Mouse (Mus musculus) gastrocnemius, postnatal 14 days (tissue): Measurements from ENCODE around the gene Abca17. TPM values are rescaled to one million over a fixed set of nuclear protein-coding genes. Genes with fewer than 3 reads are reported as not detected.

ENCODE experiments used
- DNase-seq: peaks from one replicate; pipeline ENCODE4 v3.0.0; 2021; ENCODE audit warnings: mixed read lengths
- intact Hi-C: fragments of 180-260 bp; cut with DNase I; formaldehyde crosslinking; loops from one replicate; pipeline ENCODE4 v1.15.1; 2025; ENCODE audit warnings: low total_unique reads
- total RNA-seq, 2 experiments: library from RNA; stranded (reverse); gene quantifications; 2 replicates each; pipeline ENCODE4 v1.2.3; 2021

Gene Abca17
- total RNA-seq, 2 experiments from 2014 or later, result 0.09 TPM; not detected in 1

DNA sequence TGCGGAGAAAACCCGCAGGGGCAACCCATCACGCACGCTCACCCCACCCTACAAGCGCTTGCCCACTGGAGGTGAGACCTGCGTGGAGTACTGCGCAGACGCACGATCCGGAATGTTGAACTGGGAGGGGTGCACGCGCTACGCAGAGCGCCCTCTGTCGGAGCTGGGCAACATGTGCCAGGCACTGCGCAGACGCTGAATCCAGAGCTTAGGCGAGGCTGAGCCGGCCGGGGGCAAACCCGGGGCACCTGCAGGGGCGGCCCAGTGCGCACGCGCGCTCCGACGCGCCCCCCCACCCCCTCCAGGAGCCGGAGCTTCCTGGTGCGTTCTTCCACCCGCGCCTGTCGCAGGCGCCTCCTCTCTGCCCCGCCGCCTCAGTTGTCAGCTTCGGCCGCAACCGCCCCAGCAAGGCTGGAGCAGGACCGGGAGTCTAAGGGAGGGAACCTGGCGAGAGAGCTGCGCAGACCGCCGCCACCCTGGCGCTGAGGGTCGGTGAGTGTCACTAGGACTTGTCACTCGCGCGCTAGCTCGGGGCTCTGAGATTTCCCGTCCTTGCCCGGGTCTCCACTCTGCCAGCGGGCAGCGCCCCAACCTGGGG is 991 bp upstream of the Abca17 start, which contains the start of gene Abca3:
Gene Abca3 (plus strand): TSS at position 191 of the 598 bp plus-strand sequence.
- DNase-seq, result peak; percentile 92
- intact Hi-C loops, result no loop called here

DNA sequence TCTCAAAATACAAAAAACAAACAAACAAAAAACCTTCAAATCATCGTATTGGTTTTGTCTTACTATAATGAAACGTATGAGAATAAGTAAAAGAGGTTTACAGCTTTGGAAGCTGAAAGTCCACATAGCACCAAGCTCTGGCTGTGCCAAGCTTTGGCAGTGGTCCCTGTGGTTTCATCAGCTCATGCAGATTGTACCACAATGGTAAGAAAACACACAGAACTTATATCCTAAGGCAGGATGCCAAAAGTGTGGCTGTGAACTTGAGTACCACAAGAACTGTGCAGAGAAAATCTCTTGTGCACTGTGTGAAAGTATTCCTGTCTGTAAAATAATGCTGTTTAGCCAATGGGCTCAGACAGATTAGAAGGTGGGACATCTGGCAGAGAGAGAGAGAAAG is 1.7 kb downstream of the Abca17 start:
- intact Hi-C loops, result no loop called here
- no peak for DNase-seq

- intact Hi-C loops, result no loop called here
- no peak for DNase-seq
These were observed 4.0 kb downstream of the Abca17 start for GRCm38 (mm10) chr17:24346831-24347230.

DNA sequence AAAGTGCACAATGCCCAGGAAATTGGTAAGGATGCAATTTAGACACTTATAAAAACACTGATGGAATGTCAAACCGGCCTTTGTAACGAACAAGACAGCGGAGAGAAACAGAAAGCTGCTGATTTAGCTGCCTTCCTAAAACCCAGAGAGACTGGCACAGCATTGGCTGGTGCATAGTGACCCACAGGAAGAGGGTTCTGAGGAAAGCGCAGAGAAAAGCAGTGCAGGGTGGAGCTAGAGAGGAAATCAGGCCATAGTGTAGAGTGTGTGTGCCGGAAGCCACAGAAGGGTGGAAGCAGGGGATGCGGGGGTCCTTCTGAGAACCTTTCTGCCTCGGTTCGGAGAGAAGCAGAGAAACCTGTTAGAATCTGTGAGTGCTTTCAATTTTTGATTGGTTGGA is 6.2 kb downstream of the Abca17 start:
- DNase-seq, result no peak
- intact Hi-C loops, result no loop called here

- intact Hi-C loops, result no loop called here
These were observed 23.2 kb downstream of the Abca17 start for GRCm38 (mm10) chr17:24327656-24328055.

DNA sequence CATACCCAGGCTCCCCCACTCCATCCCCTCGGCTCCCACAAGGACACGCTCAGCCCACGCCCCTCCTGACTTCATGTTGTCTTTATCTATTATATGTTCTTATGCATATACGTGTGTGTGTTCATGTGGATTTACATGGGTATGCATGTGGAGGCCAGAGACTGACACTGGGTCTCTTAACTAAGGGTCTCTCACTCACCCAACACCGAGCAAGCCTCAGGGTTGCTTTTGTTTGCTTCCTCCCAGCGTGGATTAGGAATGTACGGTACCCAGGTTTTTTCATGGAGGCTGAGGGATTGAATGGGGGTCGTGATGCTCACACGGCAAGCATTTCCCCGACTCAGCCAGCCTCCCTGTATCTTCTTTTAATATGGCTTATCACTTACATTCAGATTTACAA is 25.8 kb downstream of the Abca17 start:
- intact Hi-C loops, result no loop called here
- DNase-seq, result no peak

More at GRCm38 (mm10) chr17:24327656-24328055, 23.2 kb downstream of the Abca17 start:
- DNase-seq, result no peak

DNA sequence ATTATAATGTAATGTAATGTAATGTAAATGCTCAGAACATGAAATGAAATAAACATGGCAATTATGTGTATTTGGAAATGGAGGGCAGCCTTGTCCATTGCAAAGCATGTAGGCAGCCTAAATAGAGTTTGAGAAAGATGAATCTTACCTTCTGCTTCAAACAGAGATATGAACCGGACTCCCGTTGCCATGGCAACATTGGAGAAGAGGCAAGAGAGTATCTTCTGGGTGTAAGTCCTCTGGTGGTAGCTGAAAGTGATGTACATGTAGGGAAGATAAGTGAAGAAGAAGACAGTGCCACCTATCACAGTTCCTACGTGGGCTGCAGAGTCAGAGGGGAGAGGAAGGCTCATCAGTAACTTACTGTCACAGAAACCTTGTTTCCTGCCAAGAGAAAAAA is 30.0 kb downstream of the Abca17 start:
- intact Hi-C loops, result no loop called here
- DNase-seq, result no peak

GRCm38 (mm10) chr17:24307500-24307899 is 43.4 kb downstream of the Abca17 start:
- intact Hi-C loops, result loop anchor here (10.0 kb wide), 1 partner anchor 133 kb away; no protein-coding TSS in a partner anchor
- peak; percentile 37 for DNase-seq

GRCm38 (mm10) chr17:24300651-24301050 is 50.2 kb downstream of the Abca17 start:
- intact Hi-C loops, result loop anchor here (10.0 kb wide), 1 partner anchor 126 kb away; no protein-coding TSS in a partner anchor
- no peak for DNase-seq

DNA sequence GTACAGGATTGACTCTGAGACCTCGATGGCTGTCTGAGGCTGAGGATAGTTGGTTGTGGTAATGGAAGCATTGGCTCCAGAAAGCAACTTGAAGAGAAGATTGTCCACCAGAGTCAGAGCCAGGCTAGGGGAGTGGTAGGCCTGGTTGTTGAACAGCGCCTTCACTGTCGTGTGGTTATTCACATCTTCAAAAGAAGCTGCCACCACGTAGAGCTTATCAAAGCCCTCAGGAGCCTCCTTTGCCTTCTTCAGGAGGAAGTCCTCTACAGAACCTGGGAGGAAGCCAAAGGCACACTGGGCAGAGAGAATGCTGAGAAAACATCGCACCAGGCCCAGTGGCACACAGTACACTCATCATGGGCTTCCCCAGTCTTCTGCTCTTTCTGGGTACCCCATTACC is 61.5 kb downstream of the Abca17 start:
- intact Hi-C loops, result no loop called here

GRCm38 (mm10) chr17:24288477-24288876 is 62.4 kb downstream of the Abca17 start:
- intact Hi-C loops, result no loop called here
- no peak for DNase-seq

More for the DNA sequence above, 61.5 kb downstream of the Abca17 start:
- no peak for DNase-seq

DNA sequence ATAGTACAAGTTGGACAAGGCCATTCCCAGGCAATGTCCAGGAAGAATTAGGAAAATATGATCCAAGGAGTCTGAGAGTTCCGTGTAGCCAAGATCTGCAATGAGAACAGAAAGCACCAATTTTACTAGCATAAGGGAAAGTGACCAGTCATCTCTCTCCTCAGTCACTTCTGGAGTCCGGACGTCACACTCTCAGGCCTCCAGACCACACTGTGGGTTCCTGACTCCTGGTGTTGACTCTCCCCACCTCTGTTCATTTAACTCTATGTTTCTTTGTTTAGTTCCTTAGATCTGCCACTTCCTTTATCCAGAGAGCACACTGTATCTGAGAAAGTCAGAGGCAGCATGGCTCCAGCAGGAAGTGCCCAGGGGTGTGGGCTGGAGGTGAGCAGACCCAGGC is 65.2 kb downstream of the Abca17 start:
- intact Hi-C loops, result no loop called here

GRCm38 (mm10) chr17:24283266-24283818 is 67.5 kb downstream of the Abca17 start:
- no peak for DNase-seq
- intact Hi-C loops, result no loop called here

More for the DNA sequence above, 65.2 kb downstream of the Abca17 start:
- DNase-seq, result no peak

DNA sequence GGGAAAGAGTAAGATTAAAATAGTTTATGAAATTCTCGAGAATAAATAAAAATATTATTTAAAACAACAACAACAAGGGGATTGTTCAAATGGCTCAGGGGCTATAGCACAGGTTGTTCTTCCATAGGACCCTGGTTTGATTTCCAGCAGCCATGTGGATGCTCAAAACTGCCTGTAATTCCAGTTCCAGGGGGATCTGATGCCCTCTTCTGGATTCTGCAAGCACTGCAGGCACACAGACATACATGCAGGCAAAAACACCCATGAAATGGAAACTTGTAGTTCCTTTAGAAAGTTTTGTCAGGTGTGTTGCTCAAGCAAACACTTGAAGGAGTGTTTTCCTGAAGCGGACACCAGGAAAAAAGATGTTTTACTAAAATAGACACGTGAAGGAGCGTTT is 68.2 kb downstream of the Abca17 start:
- intact Hi-C loops, result no loop called here
- DNase-seq, result no peak

- DNase-seq, result no peak
- intact Hi-C loops, result no loop called here
These were observed 71.0 kb downstream of the Abca17 start for GRCm38 (mm10) chr17:24279907-24280306.

DNA sequence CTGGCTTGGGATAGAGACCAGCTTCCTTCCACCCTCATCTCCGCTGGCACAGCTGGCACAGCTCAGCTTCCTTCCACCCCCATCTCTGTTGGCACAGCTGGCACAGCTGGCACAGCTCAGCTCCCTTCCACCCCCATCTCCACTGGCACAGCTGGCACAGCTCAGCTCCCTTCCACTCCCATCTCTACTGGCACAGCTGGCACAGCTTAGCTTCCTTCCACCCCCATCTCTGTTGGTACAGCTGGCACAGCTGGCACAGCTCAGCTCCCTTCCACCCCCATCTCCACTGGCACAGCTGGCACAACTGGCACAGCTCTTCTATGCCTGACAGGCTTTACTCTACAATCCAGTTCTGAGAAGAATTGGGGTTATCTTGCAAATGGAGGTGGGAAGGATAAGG is 83.7 kb downstream of the Abca17 start:
- DNase-seq, result no peak
- intact Hi-C loops, result no loop called here

DNA sequence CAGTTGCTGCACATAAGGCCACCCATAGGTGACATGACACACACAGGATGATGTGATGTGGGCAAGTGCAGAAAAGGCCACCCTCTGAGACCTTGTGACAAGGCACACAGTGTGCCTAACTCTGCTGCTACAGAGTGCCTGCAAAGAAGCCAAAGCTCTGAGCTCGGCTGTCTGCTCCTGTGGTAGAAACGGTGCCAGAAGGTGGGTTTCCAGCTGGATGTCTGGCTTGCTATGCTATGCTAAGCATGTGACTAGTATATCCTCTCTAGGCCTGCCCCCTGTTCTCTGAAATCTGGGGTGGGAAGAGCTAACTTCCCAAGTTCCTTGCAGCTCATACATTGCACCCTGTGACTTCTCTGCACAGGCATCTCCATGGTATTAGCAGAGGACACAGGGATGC is 86.1 kb downstream of the Abca17 start:
- intact Hi-C loops, result no loop called here
- no peak for DNase-seq

GRCm38 (mm10) chr17:24260516-24260915 is 90.4 kb downstream of the Abca17 start:
- intact Hi-C loops, result no loop called here
- DNase-seq, result no peak

DNA sequence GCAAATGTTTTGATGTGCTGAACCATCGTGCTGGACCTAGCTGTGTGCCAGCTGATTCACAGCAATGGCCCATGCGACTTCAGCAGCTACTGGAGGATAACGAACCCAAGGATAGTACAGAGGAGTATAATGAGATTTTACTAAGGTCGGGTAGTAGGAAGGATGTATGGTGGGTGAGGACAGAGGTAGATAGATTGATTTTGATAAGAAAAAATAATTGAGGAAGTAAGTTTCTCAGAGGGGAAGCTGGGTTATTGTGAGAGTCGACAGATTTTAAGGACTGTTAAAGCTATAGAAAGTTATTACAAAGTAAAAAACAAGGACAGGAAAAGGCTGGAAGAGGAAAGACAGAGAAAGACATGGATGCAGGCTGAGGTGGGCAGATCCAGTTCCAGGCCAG is 91.2 kb downstream of the Abca17 start:
- intact Hi-C loops, result no loop called here
- no peak for DNase-seq

- DNase-seq, result no peak
- intact Hi-C loops, result no loop called here
These were observed 91.9 kb downstream of the Abca17 start for GRCm38 (mm10) chr17:24258981-24259380.

DNA sequence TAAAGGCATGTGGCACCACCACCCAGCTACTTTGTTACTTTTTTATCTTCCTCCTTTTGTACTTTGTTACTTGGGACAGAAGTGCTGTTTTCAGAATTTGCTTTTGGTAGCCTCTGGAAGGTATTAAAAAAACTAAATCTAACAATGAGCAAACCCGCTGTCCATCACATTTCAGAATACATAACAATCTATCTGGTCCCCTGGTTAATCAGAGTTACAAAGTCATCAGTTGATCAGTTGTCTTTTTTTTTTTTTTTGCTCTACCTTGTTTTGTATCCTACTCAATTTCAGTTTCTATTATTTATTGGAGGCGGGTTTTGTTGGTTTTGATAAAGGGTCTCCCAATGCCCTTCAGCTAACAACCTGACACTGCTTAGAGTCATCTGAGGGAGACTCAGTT is 98.5 kb downstream of the Abca17 start:
- intact Hi-C loops, result no loop called here
- DNase-seq, result no peak
